Mouse (Mus musculus): ENCODE results near the gene St3gal3. TPM values are rescaled to one million over a fixed set of nuclear protein-coding genes. Genes with fewer than 3 reads are reported as not detected.

Gene St3gal3
- polyA plus RNA-seq, 1 experiment, result 36.9 TPM

- DNase-seq (ENCODE audit: low read depth), result no peak
- TF ChIP-seq POLR2A (IDR thresholded peaks at IDR 0.05; ENCODE audit: borderline replicate concordance, extremely low read depth, insufficient read depth, insufficient read length, poor library complexity, severe bottlenecking), result no peak
- TF ChIP-seq CTCF (IDR thresholded peaks at IDR 0.05; ENCODE audit: borderline replicate concordance, extremely low read depth, insufficient read depth, insufficient read length), result no peak
These were observed 230.6 kb downstream of the St3gal3 start for GRCm38 (mm10) chr4:117904094-117904493.

GRCm38 (mm10) chr4:117898111-117898510 is 236.6 kb downstream of the St3gal3 start:
- no peak for TF ChIP-seq CTCF (IDR thresholded peaks at IDR 0.05; ENCODE audit: borderline replicate concordance, extremely low read depth, insufficient read depth, insufficient read length)
- no peak for TF ChIP-seq POLR2A (IDR thresholded peaks at IDR 0.05; ENCODE audit: borderline replicate concordance, extremely low read depth, insufficient read depth, insufficient read length, poor library complexity, severe bottlenecking)
- no peak for DNase-seq (ENCODE audit: low read depth)

GRCm38 (mm10) chr4:117896031-117896430 is 238.7 kb downstream of the St3gal3 start:
- DNase-seq (ENCODE audit: low read depth), result no peak
- no peak for TF ChIP-seq POLR2A (IDR thresholded peaks at IDR 0.05; ENCODE audit: borderline replicate concordance, extremely low read depth, insufficient read depth, insufficient read length, poor library complexity, severe bottlenecking)
- no peak for TF ChIP-seq CTCF (IDR thresholded peaks at IDR 0.05; ENCODE audit: borderline replicate concordance, extremely low read depth, insufficient read depth, insufficient read length)

GRCm38 (mm10) chr4:117895339-117895738 is 239.4 kb downstream of the St3gal3 start:
- TF ChIP-seq POLR2A (IDR thresholded peaks at IDR 0.05; ENCODE audit: borderline replicate concordance, extremely low read depth, insufficient read depth, insufficient read length, poor library complexity, severe bottlenecking) (no peak), CTCF (IDR thresholded peaks at IDR 0.05; ENCODE audit: borderline replicate concordance, extremely low read depth, insufficient read depth, insufficient read length) (no peak)
- no peak for DNase-seq (ENCODE audit: low read depth)

- no peak for TF ChIP-seq POLR2A (IDR thresholded peaks at IDR 0.05; ENCODE audit: borderline replicate concordance, extremely low read depth, insufficient read depth, insufficient read length, poor library complexity, severe bottlenecking)
- no peak for DNase-seq (ENCODE audit: low read depth)
These were observed 240.1 kb downstream of the St3gal3 start for GRCm38 (mm10) chr4:117894601-117895000.

- no peak for TF ChIP-seq POLR2A (IDR thresholded peaks at IDR 0.05; ENCODE audit: borderline replicate concordance, extremely low read depth, insufficient read depth, insufficient read length, poor library complexity, severe bottlenecking)
- no peak for TF ChIP-seq CTCF (IDR thresholded peaks at IDR 0.05; ENCODE audit: borderline replicate concordance, extremely low read depth, insufficient read depth, insufficient read length)
- no peak for DNase-seq (ENCODE audit: low read depth)
These were observed 241.3 kb downstream of the St3gal3 start for GRCm38 (mm10) chr4:117893376-117893775.

GRCm38 (mm10) chr4:117891738-117892161 is 243.0 kb downstream of the St3gal3 start, which contains the start of gene Dph2:
Dph2 (minus strand) TSS chr4:117892032.
- DNase-seq (ENCODE audit: low read depth), result peak; percentile 97
- TF ChIP-seq CTCF (IDR thresholded peaks at IDR 0.05; ENCODE audit: borderline replicate concordance, extremely low read depth, insufficient read depth, insufficient read length) (no peak), POLR2A (IDR thresholded peaks at IDR 0.05; ENCODE audit: borderline replicate concordance, extremely low read depth, insufficient read depth, insufficient read length, poor library complexity, severe bottlenecking) (no peak)

- TF ChIP-seq POLR2A (IDR thresholded peaks at IDR 0.05; ENCODE audit: borderline replicate concordance, extremely low read depth, insufficient read depth, insufficient read length, poor library complexity, severe bottlenecking) (no peak), CTCF (IDR thresholded peaks at IDR 0.05; ENCODE audit: borderline replicate concordance, extremely low read depth, insufficient read depth, insufficient read length) (no peak)
- no peak for DNase-seq (ENCODE audit: low read depth)
These were observed 244.0 kb downstream of the St3gal3 start for GRCm38 (mm10) chr4:117890750-117891149.

- TF ChIP-seq POLR2A (IDR thresholded peaks at IDR 0.05; ENCODE audit: borderline replicate concordance, extremely low read depth, insufficient read depth, insufficient read length, poor library complexity, severe bottlenecking), result no peak
- no peak for TF ChIP-seq CTCF (IDR thresholded peaks at IDR 0.05; ENCODE audit: borderline replicate concordance, extremely low read depth, insufficient read depth, insufficient read length)
- no peak for DNase-seq (ENCODE audit: low read depth)
These were observed 244.7 kb downstream of the St3gal3 start for GRCm38 (mm10) chr4:117890031-117890430.

- TF ChIP-seq CTCF (IDR thresholded peaks at IDR 0.05; ENCODE audit: borderline replicate concordance, extremely low read depth, insufficient read depth, insufficient read length), result no peak
- no peak for TF ChIP-seq POLR2A (IDR thresholded peaks at IDR 0.05; ENCODE audit: borderline replicate concordance, extremely low read depth, insufficient read depth, insufficient read length, poor library complexity, severe bottlenecking)
- no peak for DNase-seq (ENCODE audit: low read depth)
These were observed 245.2 kb downstream of the St3gal3 start for GRCm38 (mm10) chr4:117889471-117889870.

- TF ChIP-seq CTCF (IDR thresholded peaks at IDR 0.05; ENCODE audit: borderline replicate concordance, extremely low read depth, insufficient read depth, insufficient read length), result no peak
- no peak for TF ChIP-seq POLR2A (IDR thresholded peaks at IDR 0.05; ENCODE audit: borderline replicate concordance, extremely low read depth, insufficient read depth, insufficient read length, poor library complexity, severe bottlenecking)
These were observed 246.8 kb downstream of the St3gal3 start for GRCm38 (mm10) chr4:117887920-117888319.

GRCm38 (mm10) chr4:117887133-117887532 is 247.6 kb downstream of the St3gal3 start, which contains the start of gene Atp6v0b:
Atp6v0b (minus strand) TSS chr4:117887333.
- peak; percentile 71 for TF ChIP-seq POLR2A (IDR thresholded peaks at IDR 0.05; ENCODE audit: borderline replicate concordance, extremely low read depth, insufficient read depth, insufficient read length, poor library complexity, severe bottlenecking)
- no peak for TF ChIP-seq CTCF (IDR thresholded peaks at IDR 0.05; ENCODE audit: borderline replicate concordance, extremely low read depth, insufficient read depth, insufficient read length)
- DNase-seq (ENCODE audit: low read depth), result peak; percentile 97

More at GRCm38 (mm10) chr4:117887920-117888319, 246.8 kb downstream of the St3gal3 start:
- no peak for DNase-seq (ENCODE audit: low read depth)

Measured in brain, embryonic 14.5 days (tissue).